Mouse (Mus musculus) CH12.LX (cell line): Measurements from ENCODE around the gene Ntn3. TPM values are rescaled to one million over a fixed set of nuclear protein-coding genes. Genes with fewer than 3 reads are reported as not detected.

ENCODE experiments used
- DNase-seq: peaks from one replicate; pipeline ENCODE4 v3.0.0-alpha.2; 2013; ENCODE audit errors: extremely low read depth
- H3K27ac ChIP-seq: 2 replicates; pipeline ENCODE4 v1.5.1; 2012; ENCODE audit warnings: low read depth, mild to moderate bottlenecking, control low read depth, moderate library complexity; ENCODE audit not compliant: insufficient read depth
- H3K27me3 ChIP-seq: replicated peaks from 2 replicates; pipeline ENCODE3; 2012; ENCODE audit warnings: inconsistent platforms
- H3K36me3 ChIP-seq, 2 experiments: replicated peaks in 1 of 2; 2 replicates each; pipeline versions ENCODE3 to v1.6.1; 2012; ENCODE audit warnings: inconsistent platforms in 1 of 2, low read length in 1 of 2, mild to moderate bottlenecking in 1 of 2, mixed read lengths in 1 of 2, moderate library complexity in 1 of 2; ENCODE audit not compliant: control insufficient read depth in 1 of 2, insufficient read depth in 1 of 2
- H3K4me1 ChIP-seq, 2 experiments: 2 replicates each; pipeline ENCODE4 v1.6.1; 2012; ENCODE audit warnings: inconsistent platforms in 1 of 2, moderate library complexity in 1 of 2; ENCODE audit not compliant: insufficient read depth in 2 of 2, control insufficient read depth in 1 of 2
- H3K4me2 ChIP-seq: 2 replicates; pipeline ENCODE4 v1.6.1; 2012; ENCODE audit warnings: low read depth, mild to moderate bottlenecking, control low read depth; ENCODE audit not compliant: poor library complexity, insufficient read depth, severe bottlenecking
- H3K4me3 ChIP-seq, 3 experiments: fragments of 150-350 bp in 1 of 3; sonication (generic) in 1 of 3; replicated peaks in 1 of 3; 2 replicates each; pipeline versions ENCODE3 to v1.5.1; 2011 to 2012; ENCODE audit warnings: low read depth in 2 of 3, low read length in 2 of 3, mild to moderate bottlenecking in 2 of 3, moderate library complexity in 2 of 3, control low read depth in 1 of 3, improper control_type of control experiment in 1 of 3, inconsistent platforms in 1 of 3, mixed read lengths in 1 of 3; ENCODE audit not compliant: poor library complexity in 1 of 3
- H3K79me2 ChIP-seq: replicated peaks from 2 replicates; pipeline ENCODE4 v1.6.1; 2012; ENCODE audit warnings: mild to moderate bottlenecking, moderate library complexity; ENCODE audit not compliant: control insufficient read depth, poor library complexity, insufficient read depth, severe bottlenecking; ENCODE audit errors: extremely low read depth
- H3K9ac ChIP-seq: 2 replicates; pipeline ENCODE4 v1.6.1; 2012; ENCODE audit warnings: low read depth, mild to moderate bottlenecking, control low read depth, moderate library complexity; ENCODE audit not compliant: insufficient read depth
- H3K9me3 ChIP-seq: replicated peaks from 2 replicates; pipeline ENCODE3; 2012; ENCODE audit warnings: low read length, inconsistent platforms, mixed read lengths
- BHLHE40 ChIP-seq: IDR thresholded peaks from 2 replicates; pipeline ENCODE4 v1.6.1; 2011; ENCODE audit warnings: mild to moderate bottlenecking, low read depth, low read length, improper control_type of control experiment
- CTCF ChIP-seq, 2 experiments: IDR thresholded peaks in 1 of 2; conservative IDR thresholded peaks in 1 of 2; 2 replicates each; pipeline ENCODE4 v1.5.1; 2011 to 2012; ENCODE audit warnings: low read depth in 2 of 2, low read length in 2 of 2, improper control_type of control experiment in 1 of 2, inconsistent platforms in 1 of 2, mild to moderate bottlenecking in 1 of 2, moderate library complexity in 1 of 2
- E2F4 ChIP-seq: IDR thresholded peaks from 2 replicates; pipeline ENCODE4 v1.6.1; 2011; ENCODE audit warnings: low read depth, low read length, improper control_type of control experiment; ENCODE audit not compliant: insufficient replicate concordance
- EP300 ChIP-seq: IDR thresholded peaks from 2 replicates; pipeline ENCODE4 v1.6.1; 2011; ENCODE audit warnings: low read length, improper control_type of control experiment
- ETS1 ChIP-seq: conservative IDR thresholded peaks from 2 replicates; pipeline ENCODE4 v1.6.1; 2012; ENCODE audit warnings: low read depth, mild to moderate bottlenecking, inconsistent platforms, low read length, improper control_type of control experiment, moderate library complexity
- GABPA ChIP-seq: IDR thresholded peaks from 2 replicates; pipeline ENCODE4 v1.6.1; 2012; ENCODE audit warnings: low read depth, low read length, improper control_type of control experiment, inconsistent platforms; ENCODE audit not compliant: insufficient replicate concordance
- HCFC1 ChIP-seq: IDR thresholded peaks from 2 replicates; pipeline ENCODE4 v1.6.1; 2012; ENCODE audit warnings: low read depth, mild to moderate bottlenecking, inconsistent platforms, low read length, improper control_type of control experiment
- JUN ChIP-seq: IDR thresholded peaks from 2 replicates; pipeline ENCODE4 v1.6.1; 2011; ENCODE audit warnings: low read depth, mild to moderate bottlenecking, low read length, improper control_type of control experiment, moderate library complexity; ENCODE audit not compliant: insufficient read depth
- KAT2A ChIP-seq: IDR thresholded peaks from 2 replicates; pipeline ENCODE4 v1.6.1; 2012; ENCODE audit warnings: low read length, improper control_type of control experiment, inconsistent platforms; ENCODE audit not compliant: insufficient replicate concordance
- MEF2A ChIP-seq: IDR thresholded peaks from 2 replicates; pipeline ENCODE4 v1.6.1; 2014; ENCODE audit warnings: low read depth, mild to moderate bottlenecking, inconsistent platforms, low read length, improper control_type of control experiment, borderline replicate concordance
- PAX5 ChIP-seq: IDR thresholded peaks from 2 replicates; pipeline ENCODE4 v1.6.1; 2012; ENCODE audit warnings: low read length, inconsistent platforms, mixed read lengths
- POLR2AphosphoS2 ChIP-seq: IDR thresholded peaks from 2 replicates; pipeline ENCODE4 v1.6.1; 2011; ENCODE audit warnings: low read depth, low read length, improper control_type of control experiment
- RAD21 ChIP-seq: IDR thresholded peaks from 2 replicates; pipeline ENCODE4 v1.6.1; 2011; ENCODE audit warnings: low read depth, mild to moderate bottlenecking, low read length, improper control_type of control experiment, moderate library complexity
- SMC3 ChIP-seq: IDR thresholded peaks from 2 replicates; pipeline ENCODE4 v1.6.1; 2011; ENCODE audit warnings: low read depth, low read length, improper control_type of control experiment
- TCF12 ChIP-seq: IDR thresholded peaks from 2 replicates; pipeline ENCODE4 v1.6.1; 2014; ENCODE audit warnings: low read depth, mild to moderate bottlenecking, inconsistent platforms, low read length, improper control_type of control experiment
- ZC3H11A ChIP-seq: IDR thresholded peaks from 2 replicates; pipeline ENCODE4 v1.6.1; 2012; ENCODE audit warnings: low read depth, mild to moderate bottlenecking, inconsistent platforms, low read length, improper control_type of control experiment
- ZKSCAN1 ChIP-seq: IDR thresholded peaks from 2 replicates; pipeline ENCODE4 v1.6.1; 2012; ENCODE audit warnings: low read depth, inconsistent platforms, low read length, improper control_type of control experiment, borderline replicate concordance
- ZNF384 ChIP-seq: IDR thresholded peaks from 2 replicates; pipeline ENCODE4 v1.6.1; 2012; ENCODE audit warnings: low read depth, low read length, improper control_type of control experiment, inconsistent platforms
- dilution Hi-C: fragments of 300-500 bp; cut with MboI; formaldehyde crosslinking; loops from 2 replicates; pipeline ENCODE4 v1.14.3; 2020; ENCODE audit warnings: low sequenced_read_pairs; ENCODE audit not compliant: extremely low pct_unique_long_range_greater_than_20kb, extremely low pct_ligation_motif_present
- in situ Hi-C: fragments of 300-500 bp; cut with MboI; formaldehyde crosslinking; loops from 3 replicates; pipeline ENCODE4 v1.14.3; 2019; ENCODE audit warnings: low sequenced_read_pairs, low pct_ligation_motif_present, low pct_unique_long_range_greater_than_20kb, mixed read lengths
- polyA plus RNA-seq: library from polyadenylated mRNA; unstranded; fragments of >175 nt; gene quantifications from 2 replicates; pipeline ENCODE4 v1.2.1, GENCODE M21; 2012; ENCODE audit warnings: low read depth; ENCODE audit not compliant: insufficient read length
- total RNA-seq, 2 experiments: library from RNA; depleted of rRNA; stranded (reverse); fragments of 300-350 nt in 1 of 2; fragments of >200 nt in 1 of 2; gene quantifications; 2 replicates each; pipeline ENCODE4 v1.2.3; 2012 to 2014

Ntn3 gene
- total and polyA plus RNA-seq, 3 experiments: 0.08 to 0.10 TPM; not detected in 1

DNA sequence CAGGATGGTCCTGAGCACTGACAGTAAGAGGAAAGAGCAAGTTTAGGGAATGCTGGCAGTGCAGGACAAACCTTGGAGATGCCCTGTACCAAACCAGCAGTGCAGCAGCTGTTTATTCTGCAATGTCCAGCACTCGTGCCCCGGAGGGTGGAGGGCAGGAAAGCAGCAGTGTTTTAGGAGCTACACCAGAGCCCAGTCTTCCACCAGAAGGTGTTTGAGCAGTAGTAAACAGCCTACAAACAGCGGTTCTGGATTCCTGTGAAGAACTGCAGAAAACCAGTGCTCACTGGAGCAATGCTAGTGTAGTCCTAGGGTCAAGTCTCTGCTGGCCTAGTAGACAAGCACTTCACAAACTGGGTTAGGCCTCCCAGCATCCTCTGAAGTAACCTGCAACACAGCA is 35.1 kb downstream of the Ntn3 start:
- Histone ChIP-seq H3K27ac (no peak overlapping the region), H3K9me3 (no peaks in the 10 kb centered on the region), H3K36me3 (peaks cover 0 to 2% of the 10 kb centered on the region in 2 experiments), H3K27me3 (no peaks in the 10 kb centered on the region), H3K4me2 (no peak overlapping the region), H3K4me1 (peaks cover 13 to 37% of the 10 kb centered on the region in 2 experiments), H3K9ac (no peak overlapping the region), H3K79me2 (no peaks in the 10 kb centered on the region), H3K4me3 (no peak overlapping the region)
- dilution Hi-C loops (no loop called here), in situ Hi-C loops (no loop called here)
- no peak for DNase-seq
- TF ChIP-seq GABPA (no peak), BHLHE40 (no peak), RAD21 (no peak), JUN (no peak), E2F4 (no peak)

DNA sequence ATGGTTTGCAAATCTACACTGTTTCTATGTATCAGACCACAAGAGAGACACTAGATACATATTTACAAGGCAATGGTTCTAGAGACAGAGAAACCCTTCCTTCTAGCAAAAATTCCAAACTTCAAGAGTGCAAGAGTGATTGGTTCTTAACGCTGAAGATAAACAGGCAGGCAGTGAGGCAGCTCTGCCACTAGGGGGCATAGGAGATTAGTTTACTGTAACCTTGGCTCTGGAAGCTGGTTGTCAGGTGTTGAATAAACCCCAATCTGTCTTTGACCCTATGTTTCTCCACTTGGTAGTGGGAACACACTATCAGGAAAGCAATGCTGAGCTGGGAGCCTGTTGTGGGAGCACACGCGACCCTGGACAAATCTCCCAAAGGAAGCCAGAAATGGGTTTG is 35.9 kb downstream of the Ntn3 start:
- Histone ChIP-seq H3K9me3 (no peaks in the 10 kb centered on the region), H3K9ac (no peak overlapping the region), H3K36me3 (no peaks in the 10 kb centered on the region), H3K27me3 (no peaks in the 10 kb centered on the region), H3K79me2 (peaks cover 6% of the 10 kb centered on the region), H3K27ac (no peak overlapping the region), H3K4me3 (no peak overlapping the region), H3K4me2 (no peak overlapping the region), H3K4me1 (peaks cover 13 to 33% of the 10 kb centered on the region in 2 experiments)
- peak; percentile 71 for DNase-seq
- in situ Hi-C loops: no loop called here
- dilution Hi-C loops: no loop called here
- no peak for TF ChIP-seq POLR2AphosphoS2
- no peak for TF ChIP-seq KAT2A
- TF ChIP-seq PAX5: no peak
- no peak for TF ChIP-seq ZC3H11A
- peak; percentile 91 to 93 for TF ChIP-seq CTCF (conservative IDR thresholded peaks at IDR 0.05 in 1 of 2, IDR thresholded peaks at IDR 0.05 in 1 of 2; ENCODE audit: low read depth in 2 of 2, low read length in 2 of 2)
- TF ChIP-seq EP300: no peak
- no peak for TF ChIP-seq ZNF384
- TF ChIP-seq MEF2A: no peak
- TF ChIP-seq RAD21: peak; percentile 84
- TF ChIP-seq ZKSCAN1: no peak
- TF ChIP-seq SMC3: peak; percentile 75
- TF ChIP-seq BHLHE40: no peak

DNA sequence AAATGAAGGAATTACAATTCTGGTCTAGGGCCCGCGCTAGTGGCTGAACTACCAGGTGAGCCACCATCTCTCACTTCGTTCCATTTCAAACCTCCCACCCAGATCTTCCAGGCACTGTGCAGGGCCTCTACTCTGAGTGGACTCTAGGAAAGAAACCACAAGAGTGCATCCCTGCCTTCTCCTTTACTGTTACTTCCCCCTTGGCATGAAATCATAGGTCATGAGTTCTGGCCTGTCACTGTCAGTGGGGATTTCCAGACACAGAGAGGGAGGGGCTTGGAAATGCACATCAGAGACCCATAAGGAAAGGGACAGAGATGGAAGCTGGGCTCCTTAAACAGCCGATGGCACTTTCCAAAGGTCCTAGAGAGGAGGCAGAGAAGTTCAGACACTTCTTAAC is 37.6 kb downstream of the Ntn3 start:
- Histone ChIP-seq H3K27ac (no peak overlapping the region), H3K4me1 (peaks cover 17 to 47% of the 10 kb centered on the region in 2 experiments), H3K79me2 (peaks cover 22% of the 10 kb centered on the region), H3K9me3 (no peaks in the 10 kb centered on the region), H3K4me2 (no peak overlapping the region), H3K27me3 (no peaks in the 10 kb centered on the region), H3K9ac (no peak overlapping the region), H3K36me3 (peaks cover 10 to 13% of the 10 kb centered on the region in 2 experiments), H3K4me3 (no peak overlapping the region)
- TF ChIP-seq TCF12 (peak; percentile 18; the same call in 1 of the 2 replicates), ETS1 (0 out of 2 replicates have a peak, but pooled peaks have one; percentile 23), HCFC1 (no peak)
- in situ Hi-C loops: no loop called here
- dilution Hi-C loops: no loop called here
- peak; percentile 50 for DNase-seq
